Mouse (Mus musculus): ENCODE results near the gene Tcte1.
A peak's percentile ranks its signal among the peaks of the same experiment; 100 is the strongest.

The Tcte1 gene

GRCm38 (mm10) chr17:45515806-45516205, 7.4 kb upstream of the Tcte1 start:
- peak; percentile 28 for DNase-seq

DNA sequence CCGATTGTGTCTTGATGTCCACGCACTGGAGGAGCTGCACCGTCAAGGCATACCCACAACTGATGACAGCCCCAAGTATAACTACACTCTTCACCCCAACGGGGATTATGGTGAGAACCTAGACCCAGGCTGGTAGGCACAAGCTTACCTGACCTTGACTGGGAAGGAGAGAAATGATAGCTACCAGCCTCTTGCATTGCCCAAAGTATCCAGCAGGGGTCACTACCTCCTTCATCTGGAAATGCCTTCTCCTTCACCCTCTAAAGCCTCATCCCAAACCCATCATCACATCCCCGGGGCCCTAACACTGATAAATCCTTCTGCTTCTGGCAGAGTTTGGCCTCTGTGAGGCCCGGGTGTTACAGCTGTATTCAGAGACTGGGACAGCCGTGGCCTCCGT, 6.7 kb upstream of the Tcte1 start:
- peak; percentile 97 for DNase-seq

DNA sequence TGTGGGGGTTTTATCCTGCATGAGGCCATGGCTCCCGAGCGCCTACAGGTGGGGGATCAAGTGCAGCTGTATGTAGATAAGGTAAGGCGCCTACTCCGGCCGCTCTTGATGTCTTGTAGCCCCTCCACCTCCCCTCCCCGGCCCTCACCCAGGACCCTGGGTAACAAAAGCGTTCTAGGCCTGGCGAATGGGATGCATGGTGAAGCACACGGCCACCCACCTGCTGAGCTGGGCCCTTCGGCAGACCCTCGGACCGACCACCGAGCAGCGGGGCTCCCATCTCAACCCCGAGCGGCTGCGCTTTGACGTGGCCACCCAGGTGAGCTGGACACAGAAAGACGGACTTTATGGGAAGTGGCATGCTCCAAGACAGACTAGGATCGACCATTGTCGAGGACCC, 6.1 kb upstream of the Tcte1 start:
- DNase-seq, result peak; percentile 40

GRCm38 (mm10) chr17:45517549-45518215, 5.6 kb upstream of the Tcte1 start:
- DNase-seq, result peak; percentile 47

DNA sequence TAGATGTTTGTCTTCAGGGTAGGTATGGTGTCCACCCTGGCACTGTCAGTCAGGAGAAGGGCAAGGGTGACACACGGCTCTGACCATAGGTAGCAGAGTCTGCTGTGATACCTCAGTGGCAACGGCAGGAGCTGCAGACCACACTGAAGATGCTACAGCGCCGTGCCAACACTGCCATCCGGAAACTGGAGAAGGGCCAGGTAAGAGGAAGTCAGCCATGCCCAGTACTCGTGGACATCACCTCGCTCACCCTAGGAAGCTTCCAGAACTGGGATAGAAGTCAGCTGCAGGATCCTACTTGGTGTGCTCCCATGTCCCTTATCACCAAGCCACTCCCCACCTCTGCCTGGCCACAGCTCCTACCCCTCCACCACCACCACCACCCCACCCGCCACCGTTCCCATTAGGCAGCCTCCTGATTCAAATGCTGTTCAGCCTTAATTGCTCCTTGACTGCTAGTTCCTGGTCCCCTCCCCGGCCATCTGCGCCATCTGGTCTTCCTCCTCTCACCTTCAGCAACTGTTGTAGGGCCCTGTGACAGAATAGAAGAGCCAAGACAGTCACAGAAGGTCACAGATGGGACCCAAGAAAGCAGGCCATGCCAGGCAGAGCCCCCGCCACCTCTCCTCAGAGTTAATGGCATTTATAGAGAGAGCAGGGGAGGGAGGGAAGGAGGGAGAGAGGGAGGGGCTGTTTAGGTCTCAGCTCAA, 4.3 kb upstream of the Tcte1 start:
- peak; percentile 83 for DNase-seq

DNA sequence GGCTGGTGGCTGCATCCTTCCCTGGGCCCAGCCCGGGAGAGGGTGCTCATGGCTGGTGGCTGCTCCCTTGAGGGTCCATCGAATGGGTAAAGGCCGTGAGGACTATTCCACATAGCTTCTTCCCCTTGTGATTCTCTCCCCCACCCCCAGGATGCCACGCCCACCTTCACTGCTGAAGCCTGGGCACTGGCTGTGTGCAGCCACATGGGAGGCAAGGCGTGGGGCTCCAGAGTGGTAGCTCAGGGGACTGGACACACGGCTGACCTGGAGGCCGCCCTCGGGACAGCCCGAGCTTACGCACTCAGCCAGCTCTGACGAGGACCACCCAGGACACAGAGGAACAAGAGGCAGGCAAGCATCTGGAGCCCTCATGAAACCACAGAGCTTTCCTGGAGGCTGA, 3.1 kb upstream of the Tcte1 start:
- peak; percentile 42 for DNase-seq

GRCm38 (mm10) chr17:45524961-45525360, 1.7 kb downstream of the Tcte1 start:
- DNase-seq, result peak; percentile 41

DNA sequence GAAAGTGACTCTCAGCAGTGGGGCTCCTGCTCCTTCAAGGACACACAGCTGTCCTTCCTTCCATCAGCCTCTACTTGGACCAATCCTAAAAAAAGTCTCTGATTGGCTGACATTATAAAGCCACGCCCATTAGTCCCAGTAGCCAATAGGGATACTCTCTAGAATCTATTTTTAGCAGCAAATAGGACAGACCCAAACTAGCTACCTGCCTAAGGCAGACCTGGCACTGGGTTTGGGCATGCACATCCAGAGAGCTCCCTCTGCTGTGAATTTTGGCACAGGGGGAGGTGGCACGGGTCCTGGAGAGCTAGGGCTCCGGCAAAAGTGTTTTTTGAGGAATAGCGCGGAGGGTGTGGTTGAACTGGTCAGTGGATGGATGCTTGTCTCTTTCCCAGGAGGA, 3.3 kb downstream of the Tcte1 start:
- DNase-seq, result no peak

DNA sequence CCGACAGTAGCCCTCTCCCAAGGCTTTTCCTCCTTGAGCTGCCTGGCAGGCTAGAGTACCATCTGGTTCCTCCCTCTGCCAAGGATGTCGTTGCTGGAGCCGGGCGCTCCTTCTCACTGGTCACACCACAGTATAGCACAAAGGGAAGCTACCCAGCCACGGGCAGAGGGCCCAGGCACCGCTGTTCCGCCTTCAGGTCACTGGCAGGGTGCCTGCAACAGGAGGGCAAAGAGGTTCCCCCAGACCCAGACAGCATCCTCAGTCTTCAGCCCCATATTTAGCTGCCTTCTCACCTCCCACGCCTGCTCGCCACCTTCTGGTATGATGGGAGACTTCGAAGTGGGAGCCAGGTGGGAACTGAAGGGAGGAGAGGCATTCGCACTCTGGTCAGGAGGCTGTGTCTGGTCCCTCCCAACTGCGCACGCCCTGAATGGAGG, 7.1 kb downstream of the Tcte1 start:
- DNase-seq, result peak; percentile 91

GRCm38 (mm10) chr17:45532896-45533295, 9.7 kb downstream of the Tcte1 start:
- DNase-seq, result no peak

GRCm38 (mm10) chr17:45536264-45536663, 13.0 kb downstream of the Tcte1 start:
- DNase-seq, result no peak

- no peak for DNase-seq
Measured at GRCm38 (mm10) chr17:45538394-45538793, 15.2 kb downstream of the Tcte1 start.

GRCm38 (mm10) chr17:45539664-45540063, 16.4 kb downstream of the Tcte1 start:
- no peak for DNase-seq

GRCm38 (mm10) chr17:45542129-45542528, 18.9 kb downstream of the Tcte1 start:
- no peak for DNase-seq

DNA sequence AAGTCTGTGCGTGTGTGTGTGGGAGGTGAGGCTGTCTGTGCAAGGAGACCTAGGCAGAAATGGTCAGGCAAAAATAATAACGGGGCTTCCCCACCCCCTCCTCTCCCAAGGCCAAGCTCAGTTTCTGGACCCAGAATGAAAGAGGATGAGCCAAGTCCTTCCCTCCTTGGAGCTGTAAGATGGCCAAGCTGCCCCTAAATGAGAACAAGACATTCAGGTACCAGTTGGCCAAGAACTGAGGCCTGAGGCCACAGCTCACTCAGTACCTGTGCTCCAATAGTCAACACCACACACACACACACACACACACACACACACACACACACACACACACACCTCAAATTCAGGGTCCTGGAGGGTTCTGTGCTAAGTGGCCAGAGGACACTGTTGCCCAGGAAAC, 19.5 kb downstream of the Tcte1 start:
- DNase-seq, result no peak

- DNase-seq, result no peak
Measured at GRCm38 (mm10) chr17:45543115-45543514, 19.9 kb downstream of the Tcte1 start.

- DNase-seq, result peak; percentile 61
Measured at GRCm38 (mm10) chr17:45544001-45544872, 21.0 kb downstream of the Tcte1 start.

DNA sequence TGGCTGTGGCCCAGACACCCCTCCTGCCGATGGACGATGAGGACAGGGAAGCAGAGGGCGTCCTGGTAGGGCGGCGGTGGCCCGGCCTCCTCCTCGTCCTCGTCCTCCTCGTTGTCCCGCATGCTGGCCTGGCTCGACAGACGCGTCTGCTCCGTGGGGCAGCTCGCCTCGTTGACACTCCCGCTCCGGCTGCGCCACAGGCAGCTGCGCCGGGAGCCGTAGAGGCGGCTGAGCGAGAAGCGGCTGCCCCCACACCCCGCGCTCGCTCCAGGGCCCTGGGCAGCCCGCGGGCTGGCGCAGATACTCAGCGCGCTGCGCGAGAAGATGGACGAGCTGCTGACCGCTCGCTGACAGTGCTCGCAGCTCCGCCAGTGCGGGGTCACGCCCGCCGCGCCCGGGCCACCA, 21.6 kb downstream of the Tcte1 start:
- DNase-seq, result no peak

GRCm38 (mm10) chr17:45545278-45545961, 22.2 kb downstream of the Tcte1 start:
- DNase-seq, result peak; percentile 64

DNA sequence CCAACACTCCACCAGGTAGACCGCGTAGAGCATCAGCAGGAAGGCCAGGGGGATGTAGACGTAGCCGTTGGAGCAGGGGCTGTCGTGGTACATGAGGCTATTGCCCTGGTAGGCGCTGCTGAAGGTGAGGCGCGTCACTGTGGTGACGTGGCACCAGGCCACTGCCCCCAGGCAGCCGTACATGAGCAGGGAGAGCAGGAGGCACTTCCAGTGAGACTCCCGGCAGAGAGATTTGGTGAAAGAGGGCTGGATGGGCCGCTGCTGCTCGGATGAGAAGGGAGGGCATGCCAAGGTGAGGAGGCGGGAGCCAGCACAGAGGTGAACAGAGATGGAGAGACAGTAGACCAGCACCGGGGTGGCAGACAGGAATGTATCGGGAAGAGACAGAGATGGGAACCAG, 23.7 kb downstream of the Tcte1 start:
- peak; percentile 71 for DNase-seq

DNA sequence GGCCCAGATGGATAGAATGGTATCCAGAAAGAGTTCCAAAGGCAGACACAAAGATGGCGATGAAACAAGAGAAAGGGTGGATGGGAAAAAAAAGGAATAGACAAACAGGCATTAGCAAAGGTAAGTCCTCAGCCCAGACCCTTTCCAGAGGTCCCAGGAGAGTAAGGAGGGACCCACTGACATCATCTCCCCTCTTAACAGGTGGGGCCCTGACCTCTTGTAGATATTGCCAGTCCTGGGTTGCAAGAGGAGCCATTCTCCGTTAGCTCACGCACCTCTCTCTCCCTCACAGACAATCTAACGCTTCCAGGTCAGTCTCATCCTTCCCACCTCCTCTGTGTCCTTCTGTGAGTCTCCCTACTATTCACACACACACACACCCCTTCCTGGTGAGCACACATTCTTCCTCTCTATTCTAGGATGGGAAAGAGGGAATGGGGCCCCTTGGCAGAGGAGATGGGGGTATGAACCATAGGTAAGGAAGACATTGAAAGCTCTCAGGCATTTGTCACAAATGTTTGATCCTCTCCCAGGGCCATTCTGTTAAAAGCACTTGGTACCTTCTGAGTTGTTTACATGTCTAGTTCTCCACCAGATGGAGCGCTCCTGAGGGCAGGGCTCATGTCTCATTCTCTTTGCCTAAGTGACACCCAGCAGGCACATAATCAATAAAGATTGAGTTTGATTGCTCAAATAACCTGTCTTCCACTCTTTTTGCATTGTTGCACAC, 24.4 kb downstream of the Tcte1 start:
- peak; percentile 62 for DNase-seq
